Mouse (Mus musculus): ENCODE data around the gene Umodl1. TPM values are rescaled to one million over a fixed set of nuclear protein-coding genes. Genes with fewer than 3 reads are reported as not detected.

Gene Umodl1
- polyA plus RNA-seq, 1 experiment, result 0.05 TPM

DNA sequence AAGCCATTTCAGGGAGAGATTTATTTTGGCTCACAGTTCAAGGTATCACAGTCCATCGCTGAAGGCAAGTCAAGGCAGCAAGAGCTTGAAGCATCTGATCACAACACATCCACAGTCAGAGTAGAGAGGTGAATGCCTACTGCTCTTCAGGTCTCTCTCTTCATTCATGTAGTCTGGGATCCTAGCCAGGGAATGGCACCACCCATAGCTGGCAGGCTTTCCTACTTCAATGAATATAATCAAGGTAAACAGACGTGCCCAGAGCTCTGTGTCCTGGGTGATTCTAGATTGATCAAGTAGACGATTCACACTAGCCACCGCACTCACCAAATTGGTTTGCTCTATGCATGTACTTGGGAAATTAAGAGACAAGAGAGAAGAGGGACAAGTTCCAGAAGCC, 77.9 kb downstream of the Umodl1 start:
- TF ChIP-seq CTCF (IDR thresholded peaks at IDR 0.05; ENCODE audit: borderline replicate concordance, insufficient read depth, low read depth, low read length) (no peak), POLR2A (IDR thresholded peaks at IDR 0.05; ENCODE audit: borderline replicate concordance, insufficient read depth, low read length) (no peak)
- Histone ChIP-seq H3K4me1 (ENCODE audit: control insufficient read depth, insufficient read depth, low read length) (no peaks in the 10 kb centered on the region), H3K4me3 (replicated peaks; ENCODE audit: insufficient read depth, low read depth, low read length) (no peak overlapping the region), H3K27me3 (ENCODE audit: control insufficient read depth, insufficient read depth, low read length) (no peaks in the 10 kb centered on the region), H3K27ac (ENCODE audit: insufficient read depth, low read length) (no peak overlapping the region)
- WGBS, result 74% methylated on average over 4 of the region's 4 CpGs
- DNase-seq, result no peak

DNA sequence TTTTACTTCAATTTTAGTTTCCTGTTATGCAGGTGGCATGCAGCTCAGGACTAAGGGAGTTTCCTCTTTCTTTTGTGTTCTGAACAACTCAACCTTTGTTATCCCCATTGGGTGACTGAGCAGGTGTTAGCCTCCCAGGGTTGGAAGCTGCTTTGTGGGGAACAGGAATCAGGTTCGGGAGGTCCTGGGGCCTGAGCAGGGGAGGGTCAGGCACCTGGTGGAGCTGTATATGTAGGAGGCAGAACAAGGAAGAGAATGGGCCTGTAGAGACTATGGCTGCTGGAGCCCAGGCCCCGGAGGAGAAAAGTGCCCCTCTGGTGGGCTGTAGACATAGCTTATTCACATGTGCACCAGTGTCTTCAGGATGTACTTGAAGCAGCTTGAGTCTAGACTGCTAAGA, 78.8 kb downstream of the Umodl1 start:
- 70% methylated on average over 2 of the region's 2 CpGs for WGBS
- no peak for TF ChIP-seq POLR2A (IDR thresholded peaks at IDR 0.05; ENCODE audit: borderline replicate concordance, insufficient read depth, low read length)
- no peak for TF ChIP-seq CTCF (IDR thresholded peaks at IDR 0.05; ENCODE audit: borderline replicate concordance, insufficient read depth, low read depth, low read length)
- Histone ChIP-seq H3K4me1 (ENCODE audit: control insufficient read depth, insufficient read depth, low read length) (no peaks in the 10 kb centered on the region), H3K27ac (ENCODE audit: insufficient read depth, low read length) (no peak overlapping the region), H3K4me3 (replicated peaks; ENCODE audit: insufficient read depth, low read depth, low read length) (no peak overlapping the region), H3K27me3 (ENCODE audit: control insufficient read depth, insufficient read depth, low read length) (no peaks in the 10 kb centered on the region)
- no peak for DNase-seq

DNA sequence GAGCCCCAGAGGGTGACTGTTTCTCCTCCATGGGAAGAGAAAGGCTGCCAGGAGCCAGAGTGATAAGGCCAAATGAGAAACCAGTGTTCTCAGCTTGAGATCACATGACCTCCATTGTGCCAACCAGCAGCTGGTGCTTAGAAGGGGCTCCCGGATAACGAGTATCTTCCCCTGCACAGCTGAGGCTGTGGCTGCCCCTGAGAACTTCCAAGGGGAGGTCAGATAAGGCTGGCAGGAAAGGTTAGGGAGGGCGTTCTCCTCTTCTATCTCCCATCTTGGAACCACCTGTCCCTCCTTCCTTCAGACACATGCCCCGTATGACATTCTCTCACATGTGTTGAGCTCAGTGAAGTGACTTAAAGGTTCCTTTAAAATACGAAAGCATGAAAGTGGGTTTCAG, 79.7 kb downstream of the Umodl1 start:
- no peaks in the 10 kb centered on the region for H3K4me1 ChIP-seq (ENCODE audit: control insufficient read depth, insufficient read depth, low read length)
- TF ChIP-seq CTCF (IDR thresholded peaks at IDR 0.05; ENCODE audit: borderline replicate concordance, insufficient read depth, low read depth, low read length) (no peak), POLR2A (IDR thresholded peaks at IDR 0.05; ENCODE audit: borderline replicate concordance, insufficient read depth, low read length) (no peak)
- no peaks in the 10 kb centered on the region for H3K27me3 ChIP-seq (ENCODE audit: control insufficient read depth, insufficient read depth, low read length)
- H3K27ac ChIP-seq (ENCODE audit: insufficient read depth, low read length), result no peak overlapping the region
- DNase-seq, result no peak
- H3K4me3 ChIP-seq (replicated peaks; ENCODE audit: insufficient read depth, low read depth, low read length), result no peak overlapping the region
- WGBS, result 41% methylated on average over 5 of the region's 5 CpGs

DNA sequence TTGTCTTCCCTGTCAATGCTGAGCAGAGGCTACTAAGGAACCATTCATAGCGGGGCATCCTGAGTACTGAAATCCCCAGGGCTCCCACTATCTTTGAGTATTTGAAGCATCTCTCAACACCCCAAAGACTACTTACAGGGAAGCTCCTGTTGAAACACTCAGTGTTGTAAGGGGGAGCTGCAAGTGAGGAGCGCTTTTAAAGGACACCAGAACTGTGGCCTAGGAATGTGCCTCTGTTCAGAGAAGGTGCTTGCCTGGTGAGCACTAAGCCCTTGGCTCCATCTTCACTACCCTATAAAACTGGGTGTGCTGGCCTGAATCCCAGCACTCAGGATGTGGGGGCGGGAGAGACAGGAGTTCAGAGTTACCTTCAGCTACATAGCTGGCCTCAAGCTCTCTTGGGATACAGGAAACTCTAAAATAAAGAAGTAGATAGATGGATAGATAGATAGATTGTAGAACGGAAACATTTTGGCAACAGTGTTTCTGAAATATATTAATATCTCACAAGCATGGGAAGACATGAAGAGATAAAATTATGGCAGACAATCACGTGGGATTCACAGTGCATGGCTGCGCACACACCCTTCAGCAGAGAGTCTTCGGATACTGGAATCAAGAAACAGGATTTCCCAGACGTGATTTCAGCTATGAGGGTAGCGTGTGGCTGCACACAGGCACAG, 80.4 kb downstream of the Umodl1 start:
- H3K27ac ChIP-seq (ENCODE audit: insufficient read depth, low read length), result no peak overlapping the region

DNA sequence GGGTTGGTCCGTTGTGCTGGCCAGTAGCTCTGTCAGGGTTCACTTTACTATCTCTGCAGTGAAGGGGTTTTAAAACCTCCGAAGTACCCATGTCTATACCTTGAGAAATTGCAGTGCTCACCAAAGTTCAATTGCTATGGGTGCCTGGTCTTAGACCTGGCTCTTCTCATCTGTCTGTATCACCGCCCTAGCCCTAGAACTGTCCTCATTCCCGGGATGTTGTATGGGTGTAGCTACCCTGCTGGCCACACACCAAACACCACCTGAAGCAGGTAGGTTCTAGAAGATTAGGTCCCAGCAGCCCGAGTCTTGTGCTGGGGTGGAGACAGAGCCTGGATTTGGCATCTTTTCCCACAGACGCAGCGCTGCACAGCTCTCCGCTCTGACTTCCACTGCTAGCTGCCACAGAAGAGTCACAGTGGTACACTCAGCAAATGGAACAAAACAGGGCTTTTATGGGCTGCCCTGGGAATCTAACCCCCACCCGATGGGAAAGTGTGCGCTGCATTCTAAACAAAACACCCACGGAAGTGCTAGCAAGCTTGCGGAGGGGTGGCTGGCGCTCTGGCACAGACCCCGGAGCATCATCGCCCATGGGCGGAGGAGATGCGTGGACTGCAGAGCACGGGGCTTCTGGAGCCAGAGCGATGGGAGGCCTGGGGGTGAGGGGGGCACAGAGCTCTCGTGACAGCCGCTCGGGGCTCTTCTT, 81.9 kb downstream of the Umodl1 start:
- H3K27ac ChIP-seq (ENCODE audit: insufficient read depth, low read length), result no peak overlapping the region
- no peak for TF ChIP-seq CTCF (IDR thresholded peaks at IDR 0.05; ENCODE audit: borderline replicate concordance, insufficient read depth, low read depth, low read length)
- TF ChIP-seq POLR2A (IDR thresholded peaks at IDR 0.05; ENCODE audit: borderline replicate concordance, insufficient read depth, low read length), result no peak
- no peaks in the 10 kb centered on the region for H3K27me3 ChIP-seq (ENCODE audit: control insufficient read depth, insufficient read depth, low read length)
- H3K4me3 ChIP-seq (replicated peaks; ENCODE audit: insufficient read depth, low read depth, low read length), result no peak overlapping the region
- 54% methylated on average over 22 of the region's 22 CpGs for WGBS
- peak; percentile 15 to 29 for DNase-seq
- no peaks in the 10 kb centered on the region for H3K4me1 ChIP-seq (ENCODE audit: control insufficient read depth, insufficient read depth, low read length)

More for the DNA sequence above, 80.4 kb downstream of the Umodl1 start:
- H3K4me1 ChIP-seq (ENCODE audit: control insufficient read depth, insufficient read depth, low read length), result no peaks in the 10 kb centered on the region
- no peak overlapping the region for H3K4me3 ChIP-seq (replicated peaks; ENCODE audit: insufficient read depth, low read depth, low read length)
- TF ChIP-seq POLR2A (IDR thresholded peaks at IDR 0.05; ENCODE audit: borderline replicate concordance, insufficient read depth, low read length), result no peak
- no peak for TF ChIP-seq CTCF (IDR thresholded peaks at IDR 0.05; ENCODE audit: borderline replicate concordance, insufficient read depth, low read depth, low read length)
- no peak for DNase-seq
- 84% methylated on average over 9 of the region's 9 CpGs for WGBS
- H3K27me3 ChIP-seq (ENCODE audit: control insufficient read depth, insufficient read depth, low read length), result no peaks in the 10 kb centered on the region

DNA sequence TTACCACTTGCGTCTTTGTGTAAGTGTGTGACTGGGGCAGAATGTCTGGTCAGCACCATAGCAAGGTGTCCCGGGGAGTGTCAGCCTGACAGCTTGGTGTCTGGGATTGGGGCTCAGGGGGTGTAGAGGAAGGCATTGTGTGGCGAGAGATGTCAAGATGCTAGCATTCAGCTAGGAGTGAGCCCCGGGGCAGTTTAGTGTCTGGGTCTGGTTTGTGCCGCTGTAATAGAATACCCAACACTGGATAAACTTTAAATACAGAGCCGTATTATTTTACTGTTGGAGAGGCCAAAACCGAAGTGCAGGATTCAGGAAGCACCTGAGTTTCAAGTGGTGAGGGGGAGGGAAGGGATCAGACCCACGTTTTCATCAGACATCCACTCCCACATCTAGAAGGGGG, 82.9 kb downstream of the Umodl1 start:
- H3K27me3 ChIP-seq (ENCODE audit: control insufficient read depth, insufficient read depth, low read length), result no peaks in the 10 kb centered on the region
- H3K4me3 ChIP-seq (replicated peaks; ENCODE audit: insufficient read depth, low read depth, low read length), result no peak overlapping the region
- no peaks in the 10 kb centered on the region for H3K4me1 ChIP-seq (ENCODE audit: control insufficient read depth, insufficient read depth, low read length)
- TF ChIP-seq POLR2A (IDR thresholded peaks at IDR 0.05; ENCODE audit: borderline replicate concordance, insufficient read depth, low read length) (no peak), CTCF (IDR thresholded peaks at IDR 0.05; ENCODE audit: borderline replicate concordance, insufficient read depth, low read depth, low read length) (no peak)
- no peak overlapping the region for H3K27ac ChIP-seq (ENCODE audit: insufficient read depth, low read length)
- WGBS, result 91% methylated on average over 8 of the region's 8 CpGs
- no peak for DNase-seq

DNA sequence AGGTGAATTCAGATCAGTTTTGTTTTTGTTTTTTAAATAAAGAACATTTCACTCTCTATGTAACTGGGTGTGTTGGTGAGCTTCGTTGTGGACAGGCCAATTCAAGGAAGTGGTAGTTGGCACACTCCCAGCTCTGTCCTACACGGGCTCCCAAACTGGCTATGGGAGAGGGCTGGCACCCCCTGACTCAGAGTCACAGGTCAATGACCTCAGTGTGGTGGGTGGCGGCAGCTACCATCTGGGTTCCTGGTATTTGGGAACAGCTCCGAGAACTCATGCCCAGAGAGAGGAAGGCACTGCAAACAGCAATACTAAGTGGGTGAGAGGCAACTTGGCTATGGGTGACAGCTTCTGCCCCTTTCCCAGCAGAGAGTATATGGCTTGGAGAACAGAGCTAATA, 83.9 kb downstream of the Umodl1 start:
- Histone ChIP-seq H3K27ac (ENCODE audit: insufficient read depth, low read length) (no peak overlapping the region), H3K4me1 (ENCODE audit: control insufficient read depth, insufficient read depth, low read length) (no peaks in the 10 kb centered on the region), H3K4me3 (replicated peaks; ENCODE audit: insufficient read depth, low read depth, low read length) (no peak overlapping the region), H3K27me3 (ENCODE audit: control insufficient read depth, insufficient read depth, low read length) (no peaks in the 10 kb centered on the region)
- TF ChIP-seq POLR2A (IDR thresholded peaks at IDR 0.05; ENCODE audit: borderline replicate concordance, insufficient read depth, low read length) (no peak), CTCF (IDR thresholded peaks at IDR 0.05; ENCODE audit: borderline replicate concordance, insufficient read depth, low read depth, low read length) (no peak)
- 48% methylated on average over 4 of the region's 4 CpGs for WGBS
- DNase-seq, result no peak

DNA sequence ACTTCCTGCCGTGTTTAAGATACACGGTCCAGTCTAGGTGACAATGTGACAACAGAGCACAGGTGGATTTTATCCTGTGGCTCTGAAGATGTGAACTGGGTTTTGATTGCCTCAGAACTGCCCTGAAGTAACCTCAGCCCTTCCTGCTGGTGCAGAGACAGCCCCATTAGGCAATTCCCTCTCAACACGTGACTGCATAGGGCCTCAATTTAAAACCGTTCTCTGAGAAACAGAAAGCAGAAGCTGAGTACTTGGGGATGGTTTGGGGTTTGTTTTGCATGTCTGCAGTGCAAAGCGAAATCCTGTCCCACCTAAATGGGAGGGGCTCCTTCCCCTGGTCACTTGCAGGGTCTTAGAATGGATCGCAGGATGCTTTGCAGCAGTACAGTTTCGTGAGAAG, 85.2 kb downstream of the Umodl1 start:
- DNase-seq, result no peak
- Histone ChIP-seq H3K27ac (ENCODE audit: insufficient read depth, low read length) (no peak overlapping the region), H3K4me3 (replicated peaks; ENCODE audit: insufficient read depth, low read depth, low read length) (no peak overlapping the region), H3K27me3 (ENCODE audit: control insufficient read depth, insufficient read depth, low read length) (no peaks in the 10 kb centered on the region), H3K4me1 (ENCODE audit: control insufficient read depth, insufficient read depth, low read length) (no peaks in the 10 kb centered on the region)
- 80% methylated on average over 7 of the region's 7 CpGs for WGBS
- TF ChIP-seq POLR2A (IDR thresholded peaks at IDR 0.05; ENCODE audit: borderline replicate concordance, insufficient read depth, low read length) (no peak), CTCF (IDR thresholded peaks at IDR 0.05; ENCODE audit: borderline replicate concordance, insufficient read depth, low read depth, low read length) (no peak)
